ENCODE assay signal across 8 mouse cellular contexts in the genomic region with DNA sequence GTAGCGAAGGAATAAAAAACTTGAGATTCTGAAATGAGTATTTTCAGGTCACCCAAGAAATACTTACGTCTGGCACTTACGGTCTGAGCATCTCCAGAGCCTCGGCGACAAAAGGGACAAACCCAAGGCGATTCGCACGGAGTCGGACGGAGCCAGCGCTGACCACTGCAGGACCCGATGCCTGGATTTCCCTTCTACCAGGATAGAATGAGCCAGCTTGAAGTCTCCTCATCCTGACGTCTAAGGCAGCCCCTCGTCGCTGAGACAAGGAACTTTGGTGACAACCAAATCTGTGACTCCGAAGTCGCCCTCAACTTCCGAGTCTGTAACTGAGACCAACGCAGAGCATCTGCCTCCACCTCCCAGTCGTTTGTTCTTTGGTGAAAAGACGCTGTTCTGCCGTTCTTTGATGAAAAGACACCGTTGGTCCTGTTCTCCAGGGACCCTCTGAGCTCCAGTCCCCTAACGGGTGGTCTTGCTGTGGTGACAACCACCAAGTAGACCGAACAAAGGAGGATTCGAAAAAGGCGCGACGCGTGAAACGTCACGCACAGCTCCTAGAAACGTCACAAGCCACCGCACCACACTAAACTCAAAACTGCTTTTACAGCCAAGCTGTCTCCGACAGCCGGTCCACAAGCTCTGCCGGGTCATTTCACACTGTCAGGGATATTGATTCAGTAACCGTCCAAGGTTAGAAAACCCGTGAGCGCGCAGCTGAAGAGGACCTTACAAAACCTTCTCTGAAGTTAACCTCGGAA. TPM values are rescaled to one million over a fixed set of nuclear protein-coding genes. Genes with fewer than 3 reads are reported as not detected.
DNase-seq lines count a peak whose midpoint lies in the region; ATAC-seq and TF ChIP-seq lines count a peak whose summit lies in the region.

No protein-coding gene starts in this region.

- no peak for TF ChIP-seq EP300 in stomach, postnatal 0 days (optimal IDR thresholded peaks at IDR 0.05)

- ATAC-seq in erythroblast, adult 5-6 weeks (replicated peaks; ENCODE audit: low FRiP score, poor library complexity, severe bottlenecking), result no peak
- no peak for ATAC-seq in liver, embryonic 13.5 days (ENCODE audit: low read depth)
- ATAC-seq in stomach, postnatal 0 days (ENCODE audit: low FRiP score, low TSS enrichment), result no peak

- H3K4me2 ChIP-seq in liver, embryonic 13.5 days, result peak overlapping the region; percentile 70
- peak overlapping the region; percentile 51 for H3K4me2 ChIP-seq in stomach, postnatal 0 days (replicated peaks; ENCODE audit: low read depth)

- peak overlapping the region; percentile 15; the same call in 1 of the 2 replicates for H3K9ac ChIP-seq in liver, embryonic 13.5 days
- H3K9ac ChIP-seq in stomach, postnatal 0 days (ENCODE audit: low read length), result no peak overlapping the region

- H3K9me3 ChIP-seq in erythroblast, embryonic 14.5 days (ENCODE audit: control insufficient read depth, low read length), result peaks cover 6% of the 10 kb centered on the region; the same call in 1 of the 2 replicates
- H3K9me3 ChIP-seq in liver, embryonic 13.5 days (replicated peaks), result no peaks in the 10 kb centered on the region
- H3K9me3 ChIP-seq in stomach, postnatal 0 days (ENCODE audit: control insufficient read depth, low read length), result no peaks in the 10 kb centered on the region

- WGBS in liver, embryonic 13.5 days (ENCODE audit: insufficient replicate concordance), result 2% methylated on average over 42 of the region's 42 CpGs
- WGBS in stomach, postnatal 0 days, result 3% methylated on average over 42 of the region's 42 CpGs

- H3K4me3 ChIP-seq in erythroblast, embryonic 14.5 days (replicated peaks), result peak overlapping the region; percentile 29
- peak overlapping the region; percentile 94 for H3K4me3 ChIP-seq in testis, adult 2 months (ENCODE audit: control insufficient read depth, low read depth, low read length)
- peak overlapping the region; percentile 53 for H3K4me3 ChIP-seq in liver, embryonic 13.5 days (replicated peaks)
- H3K4me3 ChIP-seq in stomach, postnatal 0 days (ENCODE audit: low read depth, low read length), result peak overlapping the region; percentile 31

- no peak for DNase-seq in testis, postnatal 14 days (ENCODE audit: low spot score)
- no peak for DNase-seq in liver, embryonic 13.5 days
- no peak for DNase-seq in stomach, postnatal 0 days (ENCODE audit: low spot score)
- no peak for DNase-seq in gastrocnemius, adult 18-20 months (ENCODE audit: low spot score)
- no peak for DNase-seq in right cerebral cortex, postnatal 14 days

- H3K27ac ChIP-seq in testis, adult 2 months (ENCODE audit: control insufficient read depth, insufficient read depth, low read depth, low read length), result peak overlapping the region; percentile 43
- H3K27ac ChIP-seq in liver, embryonic 13.5 days, result no peak overlapping the region
- H3K27ac ChIP-seq in stomach, postnatal 0 days (replicated peaks), result no peak overlapping the region

- H3K4me1 ChIP-seq in erythroblast, embryonic 14.5 days (ENCODE audit: control insufficient read depth), result peaks cover 27% of the 10 kb centered on the region
- H3K4me1 ChIP-seq in testis, adult 2 months (ENCODE audit: control insufficient read depth, insufficient read depth, low read length), result peaks cover 6% of the 10 kb centered on the region
- peaks cover 37% of the 10 kb centered on the region for H3K4me1 ChIP-seq in liver, embryonic 13.5 days (replicated peaks)
- no peaks in the 10 kb centered on the region for H3K4me1 ChIP-seq in stomach, postnatal 0 days (replicated peaks; ENCODE audit: control insufficient read depth, insufficient read depth)

- TF ChIP-seq CTCF in testis, adult 2 months (IDR thresholded peaks at IDR 0.05; ENCODE audit: control insufficient read depth, insufficient read depth, insufficient replicate concordance, low read depth, low read length), result no peak
- TF ChIP-seq CTCF in stomach, postnatal 0 days (IDR thresholded peaks at IDR 0.05; ENCODE audit: low read depth), result no peak

- peaks cover 83% of the 10 kb centered on the region for H3K27me3 ChIP-seq in erythroblast, embryonic 14.5 days (ENCODE audit: control insufficient read depth)
- peaks cover 18% of the 10 kb centered on the region for H3K27me3 ChIP-seq in testis, adult 2 months (ENCODE audit: control insufficient read depth, insufficient read depth, low read length)
- H3K27me3 ChIP-seq in liver, embryonic 13.5 days, result peaks cover 73% of the 10 kb centered on the region
- peaks cover 9% of the 10 kb centered on the region; the same call in 1 of the 2 replicates for H3K27me3 ChIP-seq in stomach, postnatal 0 days (ENCODE audit: control insufficient read depth, insufficient read depth, low read length)

- peak; percentile 70; the same call in 1 of the 2 replicates for TF ChIP-seq POLR2A in testis, adult 2 months (IDR thresholded peaks at IDR 0.05; ENCODE audit: control insufficient read depth, low read depth, low read length)

- H3K36me3 ChIP-seq in erythroblast, embryonic 14.5 days (ENCODE audit: control insufficient read depth), result no peaks in the 10 kb centered on the region
- H3K36me3 ChIP-seq in testis, adult 2 months (ENCODE audit: control insufficient read depth, insufficient read depth, low read length), result no peaks in the 10 kb centered on the region
- no peaks in the 10 kb centered on the region for H3K36me3 ChIP-seq in liver, embryonic 13.5 days
- no peaks in the 10 kb centered on the region for H3K36me3 ChIP-seq in stomach, postnatal 0 days (ENCODE audit: control insufficient read depth, insufficient read depth, low read length)

RNA-seq across cellular contexts. Expression of a gene that starts 55.9 kb away (rescaled TPM):
- 0.01 TPM in 2 replicates for polyA plus RNA-seq in erythroblast, embryonic 14.5 days (2012)
- 10.4 and 10.8 TPM in 2 replicates for total RNA-seq in erythroblast, adult 5-6 weeks (2015; ENCODE audit: low replicate concordance)
- total RNA-seq in erythroblast, adult 5-6 weeks (2017; ENCODE audit: low replicate concordance), result 10.9 and 11.2 TPM in 2 replicates
- 1.1 and 1.8 TPM in 2 replicates for polyA plus RNA-seq in testis, adult 2 months (2012; rRNA removed)
- 15.2 and 20.1 TPM in 2 replicates for polyA plus RNA-seq in liver, embryonic 13.5 days (2015; fragmentation: Nextera tagmentation; extraction: Ambion mirVana)
- polyA plus RNA-seq in stomach, postnatal 0 days (2015; fragmentation: Nextera tagmentation; extraction: Ambion mirVana), result 18.1 and 18.9 TPM in 2 replicates
- total RNA-seq in gastrocnemius, adult 18-20 months (2021), result 10 to 100 TPM in 1 of 2 experiments, 1 to 10 TPM in 1; 9.9 to 11.7 TPM

Comparison
In these comparisons a context has a peak if more than half of its experiments do, and no peak if none do; other contexts are left out.
1. H3K4me3 ChIP-seq: peak in every context shown above with its lines; median percentile 94 in testis, adult 2 months; 53 in liver, embryonic 13.5 days; 31 in stomach, postnatal 0 days; 29 in erythroblast, embryonic 14.5 days.